Mouse (Mus musculus): Measurements from ENCODE around the gene Cd83.

GRCm38 (mm10) chr13:43752407-43752806 lies 32.2 kb upstream of the Cd83 start:
- TF ChIP-seq CTCF (IDR thresholded peaks at IDR 0.05; ENCODE audit: low read depth) (no peak), EP300 (IDR thresholded peaks at IDR 0.05; ENCODE audit: low read depth) (no peak)

Measured in heart, postnatal 0 days (tissue).